Mouse (Mus musculus) hindbrain, embryonic 14.5 days (tissue): Measurements from ENCODE around the gene Nadk2. TPM values are rescaled to one million over a fixed set of nuclear protein-coding genes. Genes with fewer than 3 reads are reported as not detected.

Source experiments
- ATAC-seq: fragments of 200-750 bp; cut with Nextera tagmentation; 2 replicates; pipeline ENCODE4 v1.8.0; 2017; ENCODE audit warnings: moderate number of reproducible peaks, mild to moderate bottlenecking, moderate TSS enrichment, moderate library complexity; ENCODE audit not compliant: low FRiP score
- DNase-seq: peaks from one replicate; pipeline ENCODE4 v3.0.0-alpha.2; 2015; ENCODE audit warnings: low spot score
- H3K27ac ChIP-seq: fragments of 300-500 bp; sonication (generic); 2 replicates; pipeline ENCODE4 v1.5.1; 2014; ENCODE audit warnings: mild to moderate bottlenecking, moderate library complexity
- H3K27me3 ChIP-seq: fragments of 300-500 bp; sonication (generic); 2 replicates; pipeline ENCODE4 v1.6.1; 2014; ENCODE audit warnings: mild to moderate bottlenecking, low read length, mixed read lengths; ENCODE audit not compliant: control insufficient read depth, insufficient read depth
- H3K36me3 ChIP-seq: fragments of 300-500 bp; sonication (generic); replicated peaks from 2 replicates; pipeline ENCODE4 v1.6.1; 2014; ENCODE audit not compliant: control insufficient read depth, insufficient read depth
- H3K4me1 ChIP-seq: fragments of 300-500 bp; sonication (generic); replicated peaks from 2 replicates; pipeline ENCODE4 v1.6.1; 2014; ENCODE audit warnings: antibody characterized with exemption, low read length, mixed read lengths; ENCODE audit not compliant: control insufficient read depth, insufficient read depth
- H3K4me2 ChIP-seq: fragments of 300-500 bp; sonication (generic); replicated peaks from 2 replicates; pipeline ENCODE4 v1.6.1; 2014; ENCODE audit warnings: mild to moderate bottlenecking, moderate library complexity
- H3K4me3 ChIP-seq: fragments of 300-500 bp; sonication (generic); replicated peaks from 2 replicates; pipeline ENCODE4 v1.5.1; 2014; ENCODE audit warnings: mild to moderate bottlenecking, low read length
- H3K9ac ChIP-seq: fragments of 300-500 bp; sonication (generic); 2 replicates; pipeline ENCODE4 v1.6.1; 2014
- H3K9me3 ChIP-seq: fragments of 300-500 bp; sonication (generic); 2 replicates; pipeline ENCODE4 v1.6.1; 2016; ENCODE audit warnings: low read length; ENCODE audit not compliant: control insufficient read depth
- WGBS: fragments of 180-500 bp; shearing (Covaris S2); extraction: QIAGEN DNeasy Blood & Tissue Kit; methylation state at CpG from one replicate; pipeline ENCODE4 v1.1.7; 2014; 5-methylcytosine and 5-hydroxymethylcytosine counted together
- polyA plus RNA-seq: library from polyadenylated mRNA; unstranded; fragments of >200 nt; fragmentation: Nextera tagmentation; extraction: Ambion mirVana; gene quantifications from 2 replicates; pipeline ENCODE4 v1.2.1, GENCODE M21; 2014

Nadk2 gene
- polyA plus RNA-seq, 1 experiment from 2014 or later: 38.4 TPM

DNA sequence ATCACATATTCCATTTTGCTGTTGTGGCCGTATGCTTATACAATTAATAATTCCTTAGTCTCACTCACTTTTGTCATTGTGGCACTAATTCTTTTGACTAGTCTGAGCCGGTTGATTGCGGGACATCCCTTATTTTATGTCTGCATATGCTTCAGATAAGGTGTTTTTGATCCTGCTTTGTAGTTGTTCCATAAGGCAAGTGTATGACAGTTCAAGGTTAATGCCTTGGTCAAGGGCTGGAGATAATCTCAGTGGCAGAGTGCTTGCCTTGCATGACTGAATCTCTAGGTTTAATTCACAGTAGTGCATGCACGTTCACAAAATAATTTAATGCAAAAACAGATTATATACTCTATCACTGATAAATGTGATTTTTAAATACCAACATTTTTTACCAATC is 25.8 kb downstream of the Nadk2 start:
- H3K4me2 ChIP-seq: no peak overlapping the region

DNA sequence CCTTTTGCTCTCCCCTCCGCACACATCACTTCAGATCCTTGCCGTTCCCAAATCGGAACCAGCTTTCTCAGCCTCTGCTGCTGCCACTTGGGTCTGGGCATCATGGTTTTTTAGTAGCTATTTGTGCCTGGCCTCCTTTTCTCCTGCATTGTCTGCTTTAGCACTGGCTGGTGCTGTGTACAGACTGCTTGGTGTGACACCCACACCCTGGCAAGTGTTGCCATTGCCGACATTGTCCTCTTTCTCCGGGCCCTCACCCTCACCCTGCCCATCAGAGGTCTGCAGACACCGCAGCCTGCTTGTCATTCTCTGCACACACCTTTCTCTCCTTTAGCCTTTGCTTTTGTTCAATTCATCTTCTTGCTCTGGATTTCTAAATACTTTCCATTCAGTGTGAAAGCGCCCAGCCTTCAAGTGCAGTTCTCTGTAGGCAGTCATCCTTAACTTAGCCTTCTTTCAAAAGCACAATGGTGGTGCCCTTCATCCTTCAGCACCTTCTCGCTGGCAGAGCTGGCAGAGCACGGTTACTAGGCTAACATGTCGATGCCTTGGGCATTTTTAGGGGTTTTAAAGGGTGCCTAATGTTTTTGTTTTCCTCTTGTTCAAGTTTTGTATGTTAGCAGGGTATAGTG is 29.5 kb downstream of the Nadk2 start:
- Histone ChIP-seq H3K9me3 (no peaks in the 10 kb centered on the region), H3K36me3 (peaks cover 69% of the 10 kb centered on the region), H3K4me3 (no peak overlapping the region), H3K9ac (no peak overlapping the region), H3K27me3 (no peaks in the 10 kb centered on the region), H3K4me1 (no peaks in the 10 kb centered on the region), H3K4me2 (no peak overlapping the region), H3K27ac (no peak overlapping the region)
- DNase-seq (no peak), ATAC-seq (peak; percentile 79; the same call in 1 of the 2 replicates)
- 69% methylated on average over 10 of the region's 10 CpGs for WGBS

More for the DNA sequence above, 25.8 kb downstream of the Nadk2 start:
- WGBS: 88% methylated on average over 4 of the region's 4 CpGs
- Histone ChIP-seq H3K36me3 (peaks cover 61% of the 10 kb centered on the region), H3K9me3 (no peaks in the 10 kb centered on the region), H3K27me3 (no peaks in the 10 kb centered on the region), H3K9ac (no peak overlapping the region), H3K27ac (no peak overlapping the region), H3K4me3 (no peak overlapping the region), H3K4me1 (no peaks in the 10 kb centered on the region)
- ATAC-seq (no peak), DNase-seq (no peak)

GRCm38 (mm10) chr15:9106303-9107074 is 35.4 kb downstream of the Nadk2 start:
- H3K27me3 ChIP-seq: no peaks in the 10 kb centered on the region
- WGBS: 79% methylated on average over 13 of the region's 13 CpGs
- no peak for DNase-seq
- peaks cover 57% of the 10 kb centered on the region for H3K36me3 ChIP-seq
- no peaks in the 10 kb centered on the region for H3K9me3 ChIP-seq
- no peak for ATAC-seq
- H3K27ac ChIP-seq: no peak overlapping the region
- H3K4me1 ChIP-seq: no peaks in the 10 kb centered on the region
- H3K4me2 ChIP-seq: no peak overlapping the region
- no peak overlapping the region for H3K4me3 ChIP-seq
- no peak overlapping the region for H3K9ac ChIP-seq

DNA sequence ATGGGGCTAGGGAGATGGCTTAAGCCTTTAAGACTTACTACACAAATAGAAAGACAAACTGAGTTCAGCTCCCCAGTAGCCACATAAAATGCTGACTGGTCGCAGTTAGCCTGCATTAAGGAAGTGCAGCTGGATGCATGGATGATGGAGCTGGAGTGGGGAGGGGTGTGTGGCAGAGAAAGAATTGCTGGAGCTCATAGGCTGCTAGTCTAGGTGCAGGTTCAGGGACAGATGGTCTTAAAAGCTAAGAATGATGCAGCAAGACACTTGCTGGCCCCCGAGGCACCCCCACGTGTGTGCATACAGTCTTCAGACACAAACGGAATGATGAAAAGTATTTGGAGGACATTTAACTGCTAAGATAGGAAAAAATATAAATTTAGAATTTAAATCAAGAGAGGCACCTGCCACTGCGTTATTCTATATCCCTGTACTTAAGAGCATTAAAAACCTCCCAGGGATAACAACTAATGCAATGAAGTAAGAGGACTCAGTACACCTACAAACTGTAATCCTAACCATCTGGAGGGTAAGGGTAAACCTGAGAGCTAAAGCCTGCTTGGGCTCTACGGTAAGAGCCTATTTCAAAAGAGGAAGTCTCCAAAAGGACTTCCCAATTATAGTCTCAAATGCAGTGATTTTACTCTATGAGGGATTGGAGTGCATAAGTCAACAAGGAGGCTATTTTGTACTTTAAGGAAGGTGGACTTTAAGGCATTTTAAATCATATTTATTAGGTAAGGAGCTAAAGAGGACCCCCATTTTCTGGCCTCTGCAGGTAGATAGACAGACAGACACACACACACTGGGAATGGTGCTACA is 39.7 kb downstream of the Nadk2 start:
- H3K4me3 ChIP-seq: no peak overlapping the region
- peaks cover 65% of the 10 kb centered on the region for H3K36me3 ChIP-seq
- H3K4me2 ChIP-seq: no peak overlapping the region
- H3K4me1 ChIP-seq: no peaks in the 10 kb centered on the region
- DNase-seq (no peak), ATAC-seq (0 out of 2 replicates have a peak, but pooled peaks have one; percentile 8)
- no peak overlapping the region for H3K27ac ChIP-seq
- H3K9ac ChIP-seq: no peak overlapping the region
- H3K9me3 ChIP-seq: no peaks in the 10 kb centered on the region
- no peaks in the 10 kb centered on the region for H3K27me3 ChIP-seq
- WGBS: 86% methylated on average over 6 of the region's 6 CpGs

DNA sequence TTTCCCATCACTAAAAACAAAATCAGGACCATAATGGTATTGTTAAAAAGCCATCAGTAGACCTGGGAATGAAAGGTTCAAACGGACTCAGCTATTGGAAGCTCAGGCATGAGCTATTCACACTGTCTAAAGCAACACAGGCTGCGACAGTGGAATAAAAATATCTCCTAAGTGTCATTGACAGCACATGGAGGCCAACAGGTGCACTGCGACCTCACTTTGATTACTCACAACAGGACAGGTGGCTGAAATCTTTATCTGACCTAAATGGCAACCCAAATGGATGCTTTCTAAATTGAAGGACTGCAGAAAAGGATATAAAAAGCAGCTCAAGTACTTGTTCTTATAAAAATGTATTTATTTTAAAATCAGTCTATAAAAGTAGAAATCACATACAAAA is 40.6 kb downstream of the Nadk2 start:
- no peaks in the 10 kb centered on the region for H3K27me3 ChIP-seq
- no peak overlapping the region for H3K9ac ChIP-seq
- no peak overlapping the region for H3K4me3 ChIP-seq
- no peak overlapping the region for H3K27ac ChIP-seq
- 85% methylated on average over 3 of the region's 3 CpGs for WGBS
- H3K4me1 ChIP-seq: no peaks in the 10 kb centered on the region
- DNase-seq (no peak), ATAC-seq (no peak)
- H3K9me3 ChIP-seq: no peaks in the 10 kb centered on the region
- H3K36me3 ChIP-seq: peaks cover 68% of the 10 kb centered on the region
- no peak overlapping the region for H3K4me2 ChIP-seq

DNA sequence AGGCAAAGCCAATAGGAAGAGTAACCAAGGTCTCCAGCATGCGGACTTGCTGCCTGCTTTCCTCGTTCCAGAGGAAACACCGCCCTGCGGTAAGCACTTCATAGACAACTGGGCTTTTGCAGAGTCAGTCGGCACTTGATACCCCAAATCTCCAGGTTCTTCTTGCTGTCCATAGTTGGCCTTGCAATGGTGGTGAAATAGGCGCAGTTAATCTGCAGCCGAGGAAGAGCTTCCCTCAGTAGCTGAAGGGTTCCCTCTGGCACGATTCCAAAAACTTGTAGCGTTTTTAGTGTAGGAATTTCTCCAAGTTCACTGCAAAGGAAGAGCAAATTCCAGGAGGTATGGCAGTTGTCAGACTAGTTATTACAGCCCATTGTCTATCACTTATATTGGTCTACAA is 42.5 kb downstream of the Nadk2 start:
- no peak for DNase-seq
- Histone ChIP-seq H3K4me2 (no peak overlapping the region), H3K27ac (no peak overlapping the region), H3K9me3 (no peaks in the 10 kb centered on the region), H3K9ac (no peak overlapping the region), H3K4me3 (no peak overlapping the region), H3K36me3 (peaks cover 73% of the 10 kb centered on the region), H3K4me1 (no peaks in the 10 kb centered on the region), H3K27me3 (no peaks in the 10 kb centered on the region)
- WGBS: 87% methylated on average over 9 of the region's 9 CpGs
- no peak for ATAC-seq

DNA sequence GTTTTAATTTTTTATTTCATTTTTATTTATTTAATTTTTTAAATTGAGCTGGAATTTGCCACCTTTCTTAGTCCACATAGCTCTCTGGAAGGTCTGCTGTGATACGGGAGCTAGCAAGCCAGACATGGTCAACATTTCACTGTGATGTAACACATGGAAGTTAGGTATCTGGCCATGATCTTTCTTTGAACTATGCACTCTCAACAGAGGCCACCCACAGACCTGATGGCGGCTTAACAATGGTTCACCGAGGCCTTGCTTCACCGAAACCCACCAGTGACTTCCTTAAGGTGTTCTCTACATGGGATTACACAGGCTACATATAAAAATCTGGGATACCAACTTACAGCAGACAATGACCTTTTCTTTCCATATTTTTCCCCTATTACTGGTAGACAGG is 43.1 kb downstream of the Nadk2 start:
- no peak overlapping the region for H3K4me2 ChIP-seq
- no peak overlapping the region for H3K4me3 ChIP-seq
- 87% methylated on average over 4 of the region's 4 CpGs for WGBS
- H3K4me1 ChIP-seq: no peaks in the 10 kb centered on the region
- no peak overlapping the region for H3K9ac ChIP-seq
- no peaks in the 10 kb centered on the region for H3K9me3 ChIP-seq
- H3K27me3 ChIP-seq: no peaks in the 10 kb centered on the region
- DNase-seq (no peak), ATAC-seq (no peak)
- H3K27ac ChIP-seq: no peak overlapping the region
- peaks cover 78% of the 10 kb centered on the region for H3K36me3 ChIP-seq

DNA sequence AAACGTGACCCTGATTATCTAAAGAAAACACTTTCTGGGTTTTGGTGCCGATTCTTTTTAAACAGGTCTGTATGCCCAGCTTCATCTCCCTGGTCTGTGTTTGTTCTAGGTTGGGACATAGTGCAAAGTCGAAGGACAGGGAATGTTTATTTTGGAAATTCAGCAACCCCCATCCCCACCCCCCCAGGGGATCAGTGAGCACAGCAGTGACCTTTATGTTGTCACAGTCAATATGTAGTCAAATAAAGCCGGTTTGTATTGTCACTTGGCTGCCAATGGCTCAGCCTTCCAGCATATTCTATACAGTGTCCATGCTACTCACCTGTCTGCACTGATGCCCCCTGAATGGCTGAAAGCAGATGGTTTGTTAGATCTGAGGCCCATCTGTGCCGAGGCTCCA is 43.5 kb downstream of the Nadk2 start:
- H3K27ac ChIP-seq: no peak overlapping the region
- no peaks in the 10 kb centered on the region for H3K4me1 ChIP-seq
- no peak overlapping the region for H3K4me2 ChIP-seq
- DNase-seq (no peak), ATAC-seq (no peak)
- H3K4me3 ChIP-seq: no peak overlapping the region
- H3K36me3 ChIP-seq: peaks cover 83% of the 10 kb centered on the region
- no peaks in the 10 kb centered on the region for H3K9me3 ChIP-seq
- WGBS: 82% methylated on average over 5 of the region's 5 CpGs
- H3K9ac ChIP-seq: no peak overlapping the region
- H3K27me3 ChIP-seq: no peaks in the 10 kb centered on the region

GRCm38 (mm10) chr15:9118852-9119251 is 47.8 kb downstream of the Nadk2 start:
- 98% methylated on average over 4 of the region's 4 CpGs for WGBS
- no peaks in the 10 kb centered on the region for H3K9me3 ChIP-seq
- no peaks in the 10 kb centered on the region for H3K27me3 ChIP-seq
- H3K27ac ChIP-seq: no peak overlapping the region
- ATAC-seq: no peak
- DNase-seq: no peak
- no peak overlapping the region for H3K4me3 ChIP-seq
- H3K4me2 ChIP-seq: no peak overlapping the region
- peaks cover 89% of the 10 kb centered on the region for H3K36me3 ChIP-seq
- no peaks in the 10 kb centered on the region for H3K4me1 ChIP-seq
- H3K9ac ChIP-seq: no peak overlapping the region
